Mouse (Mus musculus) kidney, embryonic 16.5 days (tissue): ENCODE results near the gene Jun. TPM values are rescaled to one million over a fixed set of nuclear protein-coding genes. Genes with fewer than 3 reads are reported as not detected.
A peak's percentile ranks its signal among the peaks of the same experiment; 100 is the strongest.

ENCODE experiments used
- ATAC-seq: fragments of 200-750 bp; cut with Nextera tagmentation; 2 replicates; pipeline ENCODE4 v1.8.0; 2017; ENCODE audit warnings: moderate TSS enrichment; ENCODE audit not compliant: low FRiP score, low TSS enrichment
- H3K27ac ChIP-seq: fragments of 300-500 bp; sonication (generic); 2 replicates; pipeline ENCODE4 v1.5.1; 2014; ENCODE audit warnings: low read length
- H3K27me3 ChIP-seq: fragments of 300-500 bp; sonication (generic); 2 replicates; pipeline ENCODE4 v1.6.1; 2014; ENCODE audit warnings: low read length, control low read depth, mixed read lengths; ENCODE audit not compliant: insufficient read depth
- H3K36me3 ChIP-seq: fragments of 300-500 bp; sonication (generic); 2 replicates; pipeline ENCODE4 v1.6.1; 2014; ENCODE audit warnings: low read length, control low read depth, mixed read lengths; ENCODE audit not compliant: insufficient read depth
- H3K4me1 ChIP-seq: fragments of 300-500 bp; sonication (generic); 2 replicates; pipeline ENCODE4 v1.6.1; 2014; ENCODE audit warnings: low read length, control low read depth, mixed read lengths; ENCODE audit not compliant: insufficient read depth
- H3K4me2 ChIP-seq: fragments of 300-500 bp; sonication (generic); replicated peaks from 2 replicates; pipeline ENCODE4 v1.6.1; 2014; ENCODE audit warnings: low read depth, low read length
- H3K4me3 ChIP-seq: fragments of 300-500 bp; sonication (generic); 2 replicates; pipeline ENCODE4 v1.5.1; 2014; ENCODE audit warnings: mild to moderate bottlenecking, low read length
- H3K9ac ChIP-seq: fragments of 300-500 bp; sonication (generic); replicated peaks from 2 replicates; pipeline ENCODE4 v1.6.1; 2014; ENCODE audit warnings: low read length
- H3K9me3 ChIP-seq: fragments of 300-500 bp; sonication (generic); 2 replicates; pipeline ENCODE4 v1.6.1; 2016; ENCODE audit warnings: low read length, control low read depth
- WGBS: fragments of 180-500 bp; shearing (Covaris S2); extraction: QIAGEN DNeasy Blood & Tissue Kit; methylation state at CpG from one replicate; pipeline ENCODE4 v1.1.7; 2014; 5-methylcytosine and 5-hydroxymethylcytosine counted together
- polyA plus RNA-seq: library from polyadenylated mRNA; unstranded; fragments of >200 nt; fragmentation: Nextera tagmentation; extraction: Ambion mirVana; gene quantifications from 2 replicates; pipeline ENCODE4 v1.2.1, GENCODE M21; 2015

The Jun gene
- polyA plus RNA-seq, 1 experiment from 2014 or later: 71.9 TPM

- H3K27ac ChIP-seq: no peak overlapping the region
- no peak for ATAC-seq
- H3K9me3 ChIP-seq: no peaks in the 10 kb centered on the region
- H3K27me3 ChIP-seq: no peaks in the 10 kb centered on the region
- peak overlapping the region; percentile 11 for H3K4me3 ChIP-seq
- no peaks in the 10 kb centered on the region for H3K36me3 ChIP-seq
- peak overlapping the region; percentile 80 for H3K4me2 ChIP-seq
- WGBS: 82% methylated on average over 4 of the region's 4 CpGs
- H3K4me1 ChIP-seq: peaks cover 20% of the 10 kb centered on the region
- H3K9ac ChIP-seq: peak overlapping the region; percentile 22; the same call in 1 of the 2 replicates
These were observed 3.3 kb downstream of the Jun start for GRCm38 (mm10) chr4:95048731-95049100.

DNA sequence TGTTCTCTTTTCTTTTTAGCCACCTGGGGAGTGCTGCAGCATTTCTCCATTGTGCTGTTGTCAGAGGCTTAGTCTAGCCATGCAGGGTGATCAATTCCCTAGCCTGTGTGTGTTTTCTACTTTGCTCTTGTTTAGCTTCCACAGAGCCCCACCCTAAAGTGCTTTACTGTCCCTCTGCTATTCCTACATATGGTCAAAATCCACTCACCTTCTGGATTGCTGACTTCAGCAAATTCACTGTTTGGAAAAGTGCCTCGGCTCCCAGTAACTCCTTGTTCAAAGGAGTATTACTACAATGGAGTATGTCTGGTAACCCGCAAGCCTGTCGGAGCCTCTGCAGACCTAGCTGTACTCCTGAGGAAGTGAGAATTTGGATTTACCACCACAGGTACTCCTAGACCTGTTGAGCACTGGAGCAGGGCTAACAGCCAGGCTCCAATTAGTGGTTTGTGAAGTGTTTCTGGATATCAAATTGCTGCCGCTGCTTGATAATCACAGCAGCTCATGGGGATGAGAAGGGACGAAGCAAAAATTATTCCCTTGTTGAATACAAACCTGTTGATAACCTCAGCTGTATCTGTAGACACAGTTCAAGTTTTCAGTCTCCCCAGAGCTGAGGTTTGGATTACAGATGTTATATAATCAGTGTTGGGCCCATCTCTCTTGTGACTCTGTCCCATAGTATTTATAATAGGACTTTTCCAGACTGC is 3.8 kb downstream of the Jun start:
- Histone ChIP-seq H3K4me2 (peak overlapping the region; percentile 80; the same call in 1 of the 2 replicates), H3K9me3 (no peaks in the 10 kb centered on the region), H3K27ac (no peak overlapping the region), H3K27me3 (no peaks in the 10 kb centered on the region), H3K4me3 (peak overlapping the region; percentile 11), H3K4me1 (peaks cover 16% of the 10 kb centered on the region), H3K9ac (peak overlapping the region; percentile 22), H3K36me3 (no peaks in the 10 kb centered on the region)
- ATAC-seq: no peak
- WGBS: 58% methylated on average over 5 of the region's 5 CpGs

- Histone ChIP-seq H3K9me3 (no peaks in the 10 kb centered on the region), H3K4me3 (no peak overlapping the region), H3K4me2 (no peak overlapping the region), H3K27ac (no peak overlapping the region), H3K9ac (no peak overlapping the region), H3K36me3 (no peaks in the 10 kb centered on the region), H3K27me3 (no peaks in the 10 kb centered on the region), H3K4me1 (peaks cover 16% of the 10 kb centered on the region)
- WGBS: 70% methylated on average over 1 of the region's 1 CpGs
- ATAC-seq: no peak
These were observed 6.9 kb downstream of the Jun start for GRCm38 (mm10) chr4:95045133-95045532.

DNA sequence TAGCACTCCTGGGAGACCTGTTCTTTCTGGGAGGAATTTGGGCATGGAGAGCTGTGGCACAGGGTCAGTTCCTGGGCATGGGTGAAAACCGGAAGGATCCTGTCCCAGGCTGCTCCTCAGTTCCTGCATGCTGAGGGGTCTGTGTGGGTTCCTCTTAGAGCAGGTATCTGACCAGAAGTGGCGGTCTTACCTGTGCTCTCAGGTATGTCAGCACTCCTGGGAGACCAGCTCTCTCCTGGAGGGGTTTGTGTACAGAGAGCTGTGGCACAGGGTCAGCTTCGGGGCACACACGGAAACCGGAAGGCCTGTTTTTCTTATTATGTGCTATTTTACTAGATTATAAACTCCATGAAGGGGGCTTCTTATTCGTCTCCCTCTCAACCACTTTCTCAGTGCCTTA is 7.3 kb downstream of the Jun start:
- H3K4me3 ChIP-seq: no peak overlapping the region
- no peak overlapping the region for H3K9ac ChIP-seq
- H3K27me3 ChIP-seq: no peaks in the 10 kb centered on the region
- no peaks in the 10 kb centered on the region for H3K36me3 ChIP-seq
- H3K4me1 ChIP-seq: peaks cover 16% of the 10 kb centered on the region
- no peak for ATAC-seq
- no peaks in the 10 kb centered on the region for H3K9me3 ChIP-seq
- WGBS: 88% methylated on average over 6 of the region's 6 CpGs
- no peak overlapping the region for H3K4me2 ChIP-seq
- no peak overlapping the region for H3K27ac ChIP-seq

DNA sequence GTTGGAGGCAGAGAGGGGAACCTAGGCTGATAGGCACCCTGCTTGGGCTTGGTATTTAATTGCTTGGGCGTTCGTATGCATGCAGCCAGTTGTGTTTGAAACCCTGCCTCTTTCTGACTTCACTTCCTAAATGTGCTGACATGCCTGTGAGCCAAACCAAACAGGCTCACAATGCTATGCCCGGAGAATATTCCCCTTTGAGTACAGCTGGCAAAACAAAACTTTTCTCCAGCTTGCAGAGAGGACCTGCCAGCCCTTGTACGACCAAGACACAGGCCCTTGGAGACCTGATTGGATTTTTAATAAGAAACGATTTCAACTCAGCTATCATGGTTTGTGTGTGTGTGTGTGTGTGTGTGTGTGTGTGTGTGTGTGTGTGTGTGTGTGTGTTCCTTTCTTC is 14.0 kb downstream of the Jun start:
- Histone ChIP-seq H3K36me3 (no peaks in the 10 kb centered on the region), H3K27ac (no peak overlapping the region), H3K9ac (no peak overlapping the region), H3K4me1 (no peaks in the 10 kb centered on the region), H3K9me3 (no peaks in the 10 kb centered on the region), H3K27me3 (no peaks in the 10 kb centered on the region), H3K4me2 (no peak overlapping the region), H3K4me3 (no peak overlapping the region)
- no peak for ATAC-seq
- WGBS: 29% methylated on average over 5 of the region's 5 CpGs

DNA sequence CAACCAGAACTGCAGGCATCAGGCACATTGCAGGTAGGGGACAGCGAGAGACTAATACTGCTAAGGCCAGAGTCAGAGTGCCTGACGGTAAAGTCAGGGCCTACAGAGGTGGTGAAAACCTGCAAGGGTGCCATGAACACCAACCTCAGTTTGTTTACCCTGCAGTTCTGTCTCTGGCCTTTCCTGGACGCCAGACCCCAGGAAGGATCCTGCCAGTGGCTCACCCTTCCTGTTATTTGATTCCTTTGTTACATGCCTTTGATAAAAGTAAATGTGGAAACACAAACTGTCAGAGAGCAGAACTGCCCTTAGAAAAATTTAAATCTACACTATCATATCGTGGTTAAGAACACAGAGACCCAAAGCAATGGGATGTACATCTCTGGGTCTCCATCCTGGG is 20.9 kb downstream of the Jun start:
- no peak for ATAC-seq
- WGBS: 53% methylated on average over 4 of the region's 4 CpGs
- Histone ChIP-seq H3K4me3 (no peak overlapping the region), H3K9me3 (no peaks in the 10 kb centered on the region), H3K4me1 (no peaks in the 10 kb centered on the region), H3K27ac (no peak overlapping the region), H3K9ac (no peak overlapping the region), H3K27me3 (no peaks in the 10 kb centered on the region), H3K4me2 (no peak overlapping the region), H3K36me3 (no peaks in the 10 kb centered on the region)

DNA sequence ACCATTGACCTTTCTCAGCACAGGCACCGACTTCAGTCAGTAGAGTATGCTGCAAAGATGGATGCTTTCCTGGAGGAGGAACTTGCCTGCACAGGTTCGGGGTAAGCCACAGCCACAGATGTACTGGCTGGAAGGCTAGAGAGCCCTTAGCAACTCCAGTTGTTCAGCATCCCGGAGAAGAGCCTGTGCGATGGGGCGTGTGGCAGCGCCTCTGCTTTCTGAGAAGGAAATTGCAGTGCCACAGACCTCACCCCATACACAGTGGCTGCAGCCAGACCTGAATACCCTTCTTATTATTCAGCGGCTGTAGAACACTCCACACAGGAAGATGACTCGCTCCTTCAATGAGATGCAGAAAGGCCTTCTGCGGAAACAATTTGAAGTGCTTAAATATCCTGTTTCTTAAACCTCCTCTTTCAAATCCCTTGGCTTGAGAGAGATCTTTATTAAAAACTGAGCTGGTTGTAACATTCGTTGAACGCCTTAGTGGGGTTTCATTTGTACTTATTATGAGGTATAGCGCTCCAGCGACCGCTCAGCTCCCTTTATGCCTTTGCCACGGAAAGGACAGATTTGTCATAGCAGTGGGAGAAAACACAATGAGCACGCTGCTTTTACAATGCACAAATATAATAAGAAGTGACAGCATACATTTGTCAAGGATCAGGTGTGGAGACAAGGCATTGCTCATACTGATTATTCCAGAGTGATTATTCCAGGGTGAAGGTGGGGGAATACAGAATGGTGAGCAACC is 26.0 kb downstream of the Jun start:
- Histone ChIP-seq H3K27me3 (no peaks in the 10 kb centered on the region), H3K4me1 (no peaks in the 10 kb centered on the region), H3K4me2 (no peak overlapping the region), H3K4me3 (no peak overlapping the region), H3K27ac (no peak overlapping the region), H3K9me3 (no peaks in the 10 kb centered on the region), H3K9ac (no peak overlapping the region), H3K36me3 (no peaks in the 10 kb centered on the region)
- no peak for ATAC-seq
- 76% methylated on average over 16 of the region's 16 CpGs for WGBS

- no peaks in the 10 kb centered on the region; the same call in 1 of the 2 replicates for H3K27me3 ChIP-seq
- no peak for ATAC-seq
- H3K27ac ChIP-seq: no peak overlapping the region
- no peaks in the 10 kb centered on the region for H3K36me3 ChIP-seq
- H3K9ac ChIP-seq: no peak overlapping the region
- H3K4me2 ChIP-seq: no peak overlapping the region
- H3K9me3 ChIP-seq: no peaks in the 10 kb centered on the region
- WGBS: 70% methylated on average over 12 of the region's 12 CpGs
- no peaks in the 10 kb centered on the region for H3K4me1 ChIP-seq
- H3K4me3 ChIP-seq: no peak overlapping the region
These were observed 28.6 kb downstream of the Jun start for GRCm38 (mm10) chr4:95023350-95023953.

DNA sequence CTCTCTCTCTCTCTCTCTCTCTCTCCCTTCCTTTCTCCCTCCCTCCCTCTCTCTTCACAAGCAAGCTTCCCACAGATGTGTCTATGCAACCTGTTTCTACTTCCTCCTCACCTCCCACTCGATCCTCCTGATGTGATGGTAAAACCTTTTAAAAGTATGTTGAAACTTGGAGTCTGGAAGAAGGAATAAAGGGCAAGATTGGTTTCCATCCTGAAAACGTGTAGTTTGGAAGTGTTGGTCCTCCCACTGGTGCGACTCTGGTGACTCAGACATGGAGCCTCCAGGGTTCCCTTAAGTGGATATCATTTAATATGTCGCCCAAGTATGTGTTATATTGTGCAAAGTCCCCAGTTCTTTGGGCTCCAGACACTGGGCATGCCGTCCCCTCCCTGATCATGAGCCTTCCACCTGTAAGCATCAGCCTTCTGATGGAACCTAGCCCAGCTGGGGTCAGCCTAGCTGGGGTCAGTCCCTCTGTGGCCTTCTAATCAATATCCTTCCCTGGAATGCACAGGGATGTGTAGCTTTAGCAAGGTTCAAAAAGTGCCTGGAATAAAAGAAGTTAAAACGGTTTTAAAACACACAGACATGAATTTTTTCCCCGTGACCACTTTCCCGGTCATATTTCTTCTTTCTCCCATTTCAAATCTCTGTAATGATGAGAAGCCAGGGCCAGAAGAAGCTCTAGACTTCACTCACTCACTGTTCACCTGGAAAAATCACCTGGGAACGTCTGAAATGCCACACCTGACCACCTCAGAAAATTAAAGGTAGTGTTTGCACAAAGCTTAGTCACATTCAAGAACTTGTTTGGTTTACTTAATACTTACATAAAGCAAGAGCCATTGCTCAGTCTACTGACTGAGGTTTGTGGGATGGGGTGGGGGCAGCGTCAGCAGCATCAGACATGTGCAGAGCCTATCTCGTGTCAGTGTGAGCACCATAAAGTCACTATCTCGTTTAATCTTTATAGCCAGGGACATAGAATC is 30.1 kb downstream of the Jun start:
- H3K9ac ChIP-seq: no peak overlapping the region
- no peak overlapping the region for H3K27ac ChIP-seq
- ATAC-seq: no peak
- H3K36me3 ChIP-seq: no peaks in the 10 kb centered on the region
- H3K4me3 ChIP-seq: no peak overlapping the region
- no peaks in the 10 kb centered on the region for H3K9me3 ChIP-seq
- H3K27me3 ChIP-seq: no peaks in the 10 kb centered on the region; the same call in 1 of the 2 replicates
- 79% methylated on average over 12 of the region's 12 CpGs for WGBS
- no peaks in the 10 kb centered on the region for H3K4me1 ChIP-seq
- H3K4me2 ChIP-seq: no peak overlapping the region
